Mouse (Mus musculus) liver, embryonic 18 days (tissue): ENCODE data around the gene Rab30. TPM values are rescaled to one million over a fixed set of nuclear protein-coding genes. Genes with fewer than 3 reads are reported as not detected.

ENCODE experiments used
- polyA plus RNA-seq: library from polyadenylated mRNA; depleted of rRNA; stranded (reverse); fragments of >200 nt; gene quantifications from 2 replicates; pipeline ENCODE4 v1.2.3, GENCODE M21; 2012; rRNA removed

The Rab30 gene
- polyA plus RNA-seq, result 7.0 and 7.2 TPM in 2 replicates

GRCm38 (mm10) chr7:92741152-92741860 lies at the start of gene Rab30:
Gene Rab30, plus strand, starts transcription at chr7:92741603.

GRCm38 (mm10) chr7:92874116-92874675 lies 132.8 kb downstream of the Rab30 start, which contains the start of the genes Ddias and Prcp:
Gene Ddias, minus strand, starts transcription at chr7:92874247.
Gene Prcp, plus strand, starts transcription at chr7:92874470.

Other genes with a start within 250 kb of the Rab30 start
- gene Ccdc90b, start 180.5 kb upstream of the Rab30 start, polyA plus RNA-seq, result 7.3 and 8.3 TPM in 2 replicates
- 0.24 and 0.38 TPM in 2 replicates for gene Ankrd42, start 104.5 kb upstream of the Rab30 start, polyA plus RNA-seq
- 12.1 and 13.7 TPM in 2 replicates for gene Pcf11, start 71.7 kb upstream of the Rab30 start, polyA plus RNA-seq
- gene Ddias, start 132.6 kb downstream of the Rab30 start, polyA plus RNA-seq, result 1.9 TPM in 2 replicates
- 11.2 and 12.2 TPM in 2 replicates for gene Prcp, start 132.9 kb downstream of the Rab30 start, polyA plus RNA-seq